Mouse (Mus musculus) heart, embryonic 11.5 days (tissue): Measurements from ENCODE around the gene Foxj3. TPM values are rescaled to one million over a fixed set of nuclear protein-coding genes. Genes with fewer than 3 reads are reported as not detected.

ENCODE experiments used
- ATAC-seq: fragments of 200-750 bp; cut with Nextera tagmentation; replicated peaks from 2 replicates; pipeline ENCODE4 v1.8.0; 2017; ENCODE audit warnings: moderate library complexity; ENCODE audit not compliant: insufficient number of reproducible peaks, low FRiP score, low TSS enrichment
- H3K27ac ChIP-seq: fragments of 300-500 bp; sonication (generic); 2 replicates; pipeline ENCODE4 v1.5.1; 2014; ENCODE audit warnings: mild to moderate bottlenecking, low read depth, low read length
- H3K27me3 ChIP-seq: fragments of 300-500 bp; sonication (generic); 2 replicates; pipeline ENCODE4 v1.6.1; 2014; ENCODE audit warnings: mild to moderate bottlenecking, low read length, mixed read lengths; ENCODE audit not compliant: control insufficient read depth, insufficient read depth
- H3K36me3 ChIP-seq: fragments of 300-500 bp; sonication (generic); 2 replicates; pipeline ENCODE4 v1.6.1; 2014; ENCODE audit warnings: mild to moderate bottlenecking, low read length, moderate library complexity, mixed read lengths; ENCODE audit not compliant: control insufficient read depth, insufficient read depth
- H3K4me1 ChIP-seq: fragments of 300-500 bp; sonication (generic); 2 replicates; pipeline ENCODE4 v1.6.1; 2014; ENCODE audit warnings: low read length; ENCODE audit not compliant: control insufficient read depth, insufficient read depth
- H3K4me2 ChIP-seq: fragments of 300-500 bp; sonication (generic); 2 replicates; pipeline ENCODE4 v1.6.1; 2014; ENCODE audit warnings: mild to moderate bottlenecking, moderate library complexity
- H3K4me3 ChIP-seq: fragments of 300-500 bp; sonication (generic); 2 replicates; pipeline ENCODE4 v1.5.1; 2014; ENCODE audit warnings: low read depth, low read length
- H3K9ac ChIP-seq: fragments of 300-500 bp; sonication (generic); 2 replicates; pipeline ENCODE4 v1.6.1; 2014; ENCODE audit warnings: mild to moderate bottlenecking, low read depth, low read length, moderate library complexity
- H3K9me3 ChIP-seq: fragments of 300-500 bp; sonication (generic); replicated peaks from 2 replicates; pipeline ENCODE4 v1.6.1; 2016; ENCODE audit warnings: low read length; ENCODE audit not compliant: control insufficient read depth
- WGBS: fragments of 180-500 bp; shearing (Covaris S2); extraction: QIAGEN DNeasy Blood & Tissue Kit; methylation state at CpG from one replicate; pipeline ENCODE4 v1.1.7; 2014; ENCODE audit not compliant: insufficient replicate concordance; 5-methylcytosine and 5-hydroxymethylcytosine counted together
- polyA plus RNA-seq: library from polyadenylated mRNA; unstranded; fragments of >200 nt; fragmentation: Nextera tagmentation; extraction: Ambion mirVana; gene quantifications from 2 replicates; pipeline ENCODE4 v1.2.1, GENCODE M21; 2014

Foxj3 gene
- polyA plus RNA-seq, 1 experiment from 2014 or later: 19.3 TPM

DNA sequence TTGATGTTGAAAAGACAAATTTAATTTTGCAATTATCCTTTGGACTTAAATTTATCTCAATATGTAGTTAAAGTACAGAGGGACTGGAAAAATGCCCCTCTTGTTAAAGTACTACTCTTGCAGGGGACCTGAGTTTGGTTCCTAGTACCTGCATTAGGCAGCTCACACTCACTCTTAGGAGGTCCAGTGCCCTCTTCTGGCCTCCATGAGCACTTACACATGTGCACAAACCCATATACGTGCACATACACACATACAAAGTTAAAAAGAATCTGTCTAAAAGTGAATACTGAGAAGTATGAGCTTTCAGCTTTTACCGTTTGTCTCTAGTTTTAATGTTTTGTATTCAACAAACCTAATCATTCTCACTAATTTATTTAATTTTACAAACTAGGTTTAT is 51.2 kb downstream of the Foxj3 start:
- H3K4me2 ChIP-seq: no peak overlapping the region
- no peak overlapping the region for H3K27ac ChIP-seq
- 0 out of 2 replicates have a peak, but pooled peaks cover 3% of the 10 kb centered on the region for H3K36me3 ChIP-seq
- H3K9ac ChIP-seq: no peak overlapping the region
- H3K4me3 ChIP-seq: no peak overlapping the region
- H3K27me3 ChIP-seq: no peaks in the 10 kb centered on the region
- 96% methylated on average over 2 of the region's 2 CpGs for WGBS
- peaks cover 10% of the 10 kb centered on the region; the same call in 1 of the 2 replicates for H3K4me1 ChIP-seq
- no peaks in the 10 kb centered on the region for H3K9me3 ChIP-seq
- ATAC-seq: no peak

DNA sequence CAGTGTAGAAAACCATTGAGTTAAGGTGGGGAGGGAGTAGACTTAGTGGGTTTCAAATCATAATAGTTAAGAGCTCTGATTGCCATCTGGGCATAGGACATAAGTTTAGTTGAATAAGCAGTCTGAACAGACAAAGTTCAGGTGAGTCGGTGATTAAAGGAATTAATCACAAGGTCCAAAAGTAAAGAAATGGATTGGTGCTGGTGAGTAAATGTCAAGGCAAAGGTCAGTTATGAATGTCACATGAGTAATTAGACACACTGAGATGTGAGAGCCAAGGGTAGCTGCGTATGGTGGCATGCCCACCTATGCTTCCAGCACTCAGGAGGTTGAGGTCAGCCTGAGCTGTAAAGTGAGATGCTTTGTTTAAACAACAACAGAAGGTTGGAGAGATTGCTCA is 52.6 kb downstream of the Foxj3 start:
- Histone ChIP-seq H3K9ac (no peak overlapping the region), H3K27ac (no peak overlapping the region), H3K4me1 (peaks cover 8% of the 10 kb centered on the region; the same call in 1 of the 2 replicates), H3K36me3 (0 out of 2 replicates have a peak, but pooled peaks cover 3% of the 10 kb centered on the region), H3K4me3 (no peak overlapping the region), H3K4me2 (no peak overlapping the region), H3K9me3 (no peaks in the 10 kb centered on the region), H3K27me3 (no peaks in the 10 kb centered on the region)
- WGBS: 86% methylated on average over 2 of the region's 2 CpGs
- ATAC-seq: no peak

DNA sequence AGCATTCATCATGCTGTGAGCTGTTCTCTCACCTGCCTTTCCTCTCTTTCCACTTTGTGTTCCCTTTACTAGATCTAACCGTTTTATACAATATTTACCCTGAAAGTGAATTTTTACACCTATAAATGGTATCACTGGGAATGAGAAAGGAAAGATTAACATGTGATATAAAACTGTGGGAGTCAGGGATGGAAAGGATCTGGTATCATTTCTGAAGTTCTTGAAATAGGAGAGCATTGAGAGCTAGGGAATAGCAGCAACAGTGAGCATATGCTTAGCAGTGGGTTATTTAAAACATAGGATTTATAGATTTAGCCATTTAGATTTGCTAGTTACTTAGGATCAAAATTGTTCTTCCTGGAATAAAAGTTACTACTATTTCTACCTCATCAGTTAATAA is 53.2 kb downstream of the Foxj3 start:
- 87% methylated on average over 1 of the region's 1 CpGs for WGBS
- Histone ChIP-seq H3K4me2 (no peak overlapping the region), H3K9ac (no peak overlapping the region), H3K4me1 (peaks cover 8% of the 10 kb centered on the region; the same call in 1 of the 2 replicates), H3K9me3 (no peaks in the 10 kb centered on the region), H3K27ac (no peak overlapping the region), H3K4me3 (no peak overlapping the region), H3K27me3 (no peaks in the 10 kb centered on the region), H3K36me3 (0 out of 2 replicates have a peak, but pooled peaks cover 3% of the 10 kb centered on the region)
- ATAC-seq: no peak

DNA sequence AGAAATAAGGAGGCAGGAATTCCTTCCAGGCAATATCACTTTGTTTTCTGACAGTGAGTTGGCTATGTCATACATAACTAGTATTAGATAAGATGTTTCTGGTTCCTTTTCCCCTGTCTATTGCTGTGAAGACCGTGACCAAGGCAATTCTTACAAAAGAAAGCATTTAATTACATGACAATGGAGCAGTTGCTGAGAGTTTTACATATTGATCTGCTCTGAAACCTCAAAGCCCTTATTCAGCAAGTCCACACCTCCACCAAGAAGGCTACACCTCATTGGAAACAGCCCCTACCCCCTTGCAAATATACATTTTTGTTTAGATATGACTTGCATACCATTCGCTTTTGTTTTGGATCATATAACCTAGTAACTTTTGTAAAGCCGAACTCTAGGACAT is 55.7 kb downstream of the Foxj3 start:
- no peak overlapping the region for H3K4me2 ChIP-seq
- 75% methylated on average over 3 of the region's 3 CpGs for WGBS
- no peak for ATAC-seq
- H3K27ac ChIP-seq: no peak overlapping the region
- no peak overlapping the region for H3K9ac ChIP-seq
- H3K36me3 ChIP-seq: 0 out of 2 replicates have a peak, but pooled peaks cover 3% of the 10 kb centered on the region
- no peak overlapping the region for H3K4me3 ChIP-seq
- H3K27me3 ChIP-seq: no peaks in the 10 kb centered on the region
- peaks cover 8% of the 10 kb centered on the region; the same call in 1 of the 2 replicates for H3K4me1 ChIP-seq
- H3K9me3 ChIP-seq: no peaks in the 10 kb centered on the region

DNA sequence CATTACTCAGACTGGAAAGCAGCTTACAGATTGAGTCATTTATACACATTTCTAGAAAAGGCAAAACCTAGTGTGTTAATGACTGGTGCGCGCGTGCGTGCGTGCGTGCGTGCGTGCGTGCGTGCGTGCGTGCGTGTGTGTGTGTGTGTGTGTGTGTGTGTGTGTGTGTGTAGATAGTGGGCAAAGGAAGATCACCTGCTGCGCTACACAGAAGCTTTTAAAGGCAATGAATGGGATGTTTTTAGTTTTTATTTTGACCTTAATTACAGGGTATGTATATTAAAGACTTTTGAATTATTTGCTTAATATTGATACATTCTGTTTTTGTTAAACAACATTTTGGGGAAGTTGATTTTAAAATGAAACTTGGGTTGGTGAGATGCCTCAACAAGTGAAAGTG is 57.5 kb downstream of the Foxj3 start:
- Histone ChIP-seq H3K27me3 (no peaks in the 10 kb centered on the region), H3K36me3 (no peaks in the 10 kb centered on the region), H3K4me1 (peaks cover 8% of the 10 kb centered on the region; the same call in 1 of the 2 replicates), H3K9ac (no peak overlapping the region), H3K9me3 (no peaks in the 10 kb centered on the region), H3K4me2 (no peak overlapping the region), H3K27ac (no peak overlapping the region), H3K4me3 (no peak overlapping the region)
- no peak for ATAC-seq
- WGBS: 96% methylated on average over 14 of the region's 14 CpGs

DNA sequence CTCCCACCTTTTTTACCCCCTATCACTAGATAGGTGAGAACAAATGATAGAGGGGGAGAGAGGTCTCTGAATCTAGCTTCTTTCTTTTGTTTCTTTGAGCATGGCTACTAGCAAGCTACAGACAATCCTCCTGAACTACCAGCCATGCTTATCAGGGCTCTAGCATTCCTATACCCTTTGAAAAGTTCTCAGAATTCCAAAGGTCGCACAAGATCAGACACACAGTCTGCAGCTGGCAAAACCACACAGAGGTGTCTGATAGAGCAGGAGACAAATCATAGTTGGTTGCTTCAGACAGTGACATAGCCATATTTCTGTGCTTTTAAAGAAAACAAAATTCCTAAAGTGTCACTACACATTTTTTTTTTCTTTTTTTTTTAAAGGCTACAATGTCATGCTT is 62.8 kb downstream of the Foxj3 start:
- WGBS: 4% methylated on average over 1 of the region's 1 CpGs
- H3K27me3 ChIP-seq: no peaks in the 10 kb centered on the region
- H3K4me1 ChIP-seq: 0 out of 2 replicates have a peak, but pooled peaks cover 7% of the 10 kb centered on the region
- H3K4me3 ChIP-seq: no peak overlapping the region
- peak overlapping the region; percentile 65 for H3K27ac ChIP-seq
- no peak; the same call in 1 of the 2 replicates for ATAC-seq
- H3K9me3 ChIP-seq: no peaks in the 10 kb centered on the region
- H3K36me3 ChIP-seq: peaks cover 4% of the 10 kb centered on the region; the same call in 1 of the 2 replicates
- H3K9ac ChIP-seq: no peak overlapping the region
- H3K4me2 ChIP-seq: peak overlapping the region; percentile 22; the same call in 1 of the 2 replicates

DNA sequence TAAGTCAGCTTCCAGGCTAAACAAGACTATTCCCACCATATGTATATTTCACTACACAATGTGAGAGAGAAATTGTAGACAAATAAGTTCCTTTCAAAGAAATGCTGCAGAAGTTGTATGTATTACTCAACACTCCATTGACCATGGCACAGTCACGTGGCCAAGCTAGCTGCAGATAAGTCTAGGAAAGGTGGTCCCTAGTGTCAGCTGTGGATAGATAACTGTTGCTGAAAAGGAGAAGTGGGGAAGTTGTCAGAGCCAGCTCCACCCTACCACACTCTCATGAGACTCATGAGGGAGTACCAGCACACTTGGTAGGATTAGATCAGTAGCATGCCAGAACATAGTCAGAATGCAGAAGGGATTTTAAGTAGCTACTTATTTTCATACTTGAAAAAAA is 72.7 kb downstream of the Foxj3 start:
- Histone ChIP-seq H3K27me3 (no peaks in the 10 kb centered on the region), H3K27ac (no peak overlapping the region), H3K4me3 (no peak overlapping the region), H3K9me3 (no peaks in the 10 kb centered on the region), H3K9ac (no peak overlapping the region), H3K4me1 (no peaks in the 10 kb centered on the region), H3K4me2 (no peak overlapping the region), H3K36me3 (peaks cover 2% of the 10 kb centered on the region; the same call in 1 of the 2 replicates)
- WGBS: 38% methylated on average over 1 of the region's 1 CpGs
- ATAC-seq: no peak

DNA sequence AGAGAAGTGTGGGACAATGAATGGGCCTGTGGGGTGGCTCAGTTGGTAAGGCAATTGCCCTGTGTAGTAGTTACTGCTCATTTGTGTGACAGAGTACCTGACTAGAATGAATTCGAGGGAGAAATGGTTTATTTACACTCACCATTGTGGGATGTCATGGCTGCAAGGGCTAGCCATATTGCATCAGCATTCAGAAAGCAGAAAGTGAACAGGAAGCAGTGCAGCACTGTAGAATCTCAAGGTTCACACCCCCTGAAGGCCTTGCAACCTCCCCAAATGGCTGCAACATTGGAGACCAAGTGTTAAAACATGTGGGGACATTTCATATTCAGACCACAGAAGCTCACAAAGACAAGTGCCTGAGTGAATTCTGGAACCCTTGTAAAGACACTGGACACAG is 77.3 kb downstream of the Foxj3 start:
- 65% methylated on average over 1 of the region's 1 CpGs for WGBS
- no peak overlapping the region for H3K27ac ChIP-seq
- no peak overlapping the region for H3K4me3 ChIP-seq
- H3K4me2 ChIP-seq: no peak overlapping the region
- no peaks in the 10 kb centered on the region for H3K27me3 ChIP-seq
- H3K9me3 ChIP-seq: no peaks in the 10 kb centered on the region
- H3K4me1 ChIP-seq: no peaks in the 10 kb centered on the region
- no peaks in the 10 kb centered on the region for H3K36me3 ChIP-seq
- ATAC-seq: no peak
- no peak overlapping the region for H3K9ac ChIP-seq

DNA sequence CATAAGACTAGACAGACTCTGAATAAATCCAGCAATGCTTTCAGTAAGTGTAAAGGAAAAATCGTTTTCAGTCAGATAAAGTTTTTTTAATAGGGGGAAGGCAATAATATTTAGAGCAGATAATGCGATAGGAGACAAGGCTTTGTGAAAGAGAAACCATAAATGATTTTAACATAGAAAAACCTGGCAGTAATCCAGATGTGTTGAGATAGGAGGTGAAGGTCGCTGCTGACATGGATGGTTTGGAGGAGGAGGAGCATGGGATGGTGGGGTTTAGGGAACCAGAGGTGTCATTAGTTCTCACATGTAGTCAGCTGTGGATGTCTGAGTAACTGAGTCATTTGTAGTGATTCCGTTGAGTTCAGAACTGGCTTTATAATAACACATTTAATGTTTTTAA is 77.9 kb downstream of the Foxj3 start:
- Histone ChIP-seq H3K9me3 (no peaks in the 10 kb centered on the region), H3K4me3 (no peak overlapping the region), H3K27me3 (no peaks in the 10 kb centered on the region), H3K4me2 (no peak overlapping the region), H3K27ac (no peak overlapping the region), H3K9ac (no peak overlapping the region), H3K4me1 (no peaks in the 10 kb centered on the region), H3K36me3 (peaks cover under 1% of the 10 kb centered on the region)
- 73% methylated on average over 4 of the region's 4 CpGs for WGBS
- ATAC-seq: no peak
